Mouse (Mus musculus): ENCODE measurements around the gene Gm17783. TPM values are rescaled to one million over a fixed set of nuclear protein-coding genes. Genes with fewer than 3 reads are reported as not detected.
"Not testable (repeated sequence)": the region's sequence is repeated elsewhere in the genome, so short reads cannot be mapped to it uniquely, and the experiment has no call there.

Gene Gm17783
- polyA plus RNA-seq (2016; fragmentation: Nextera tagmentation; extraction: Ambion mirVana) = not detected in 2 replicates

- no peaks in the 10 kb centered on the region for H3K4me1 ChIP-seq (replicated peaks)
- H3K9me3 ChIP-seq = no peaks in the 10 kb centered on the region
- no peaks in the 10 kb centered on the region for H3K27me3 ChIP-seq (ENCODE audit: insufficient read depth, poor library complexity, severe bottlenecking)
- DNase-seq (ENCODE audit: low spot score) = no peak
- no peak within 1 kb of the TSS for H3K27ac ChIP-seq
- H3K36me3 ChIP-seq = no peaks in the 10 kb centered on the region
- no peak within 1 kb of the TSS for H3K4me3 ChIP-seq
- 91% methylated on average over 4 of the region's 4 CpGs for WGBS
These were observed at the start of gene Gm17783 for GRCm38 (mm10) chr16:45531950-45532349. Gene Gm17783, minus strand, starts transcription at chr16:45532050.

- 61% methylated on average over 12 of the region's 12 CpGs for WGBS
- Histone ChIP-seq H3K36me3 (no peaks in the 10 kb centered on the region), H3K4me1 (replicated peaks) (no peaks in the 10 kb centered on the region), H3K27me3 (ENCODE audit: insufficient read depth, poor library complexity, severe bottlenecking) (no peaks in the 10 kb centered on the region), H3K27ac (no peak overlapping the region), H3K9me3 (no peaks in the 10 kb centered on the region), H3K4me3 (no peak overlapping the region)
- no peak for DNase-seq (ENCODE audit: low spot score)
These were observed 48.0 kb upstream of the Gm17783 start for GRCm38 (mm10) chr16:45579883-45580282.

- H3K27me3 ChIP-seq (ENCODE audit: insufficient read depth, poor library complexity, severe bottlenecking) = no peaks in the 10 kb centered on the region
- no peak overlapping the region for H3K4me3 ChIP-seq
- whole genome bisulfite sequencing = 88% methylated on average over 3 of the region's 3 CpGs
- H3K9me3 ChIP-seq = no peaks in the 10 kb centered on the region
- no peak overlapping the region for H3K27ac ChIP-seq
- no peak for DNase-seq (ENCODE audit: low spot score)
- H3K4me1 ChIP-seq (replicated peaks) = no peaks in the 10 kb centered on the region
- no peaks in the 10 kb centered on the region for H3K36me3 ChIP-seq
These were observed 40.5 kb upstream of the Gm17783 start for GRCm38 (mm10) chr16:45572307-45572706.

- Histone ChIP-seq H3K4me1 (replicated peaks) (no peaks in the 10 kb centered on the region), H3K4me3 (no peak overlapping the region), H3K9me3 (no peaks in the 10 kb centered on the region), H3K27ac (no peak overlapping the region), H3K27me3 (ENCODE audit: insufficient read depth, poor library complexity, severe bottlenecking) (no peaks in the 10 kb centered on the region), H3K36me3 (no peaks in the 10 kb centered on the region)
- 57% methylated on average over 3 of the region's 3 CpGs for WGBS
- no peak for DNase-seq (ENCODE audit: low spot score)
These were observed 29.9 kb upstream of the Gm17783 start for GRCm38 (mm10) chr16:45561747-45562146.

- Histone ChIP-seq H3K4me3 (no peak overlapping the region), H3K9me3 (no peaks in the 10 kb centered on the region), H3K36me3 (no peaks in the 10 kb centered on the region), H3K4me1 (replicated peaks) (no peaks in the 10 kb centered on the region), H3K27me3 (ENCODE audit: insufficient read depth, poor library complexity, severe bottlenecking) (no peaks in the 10 kb centered on the region), H3K27ac (no peak overlapping the region)
- no peak for DNase-seq (ENCODE audit: low spot score)
- WGBS = 89% methylated on average over 2 of the region's 2 CpGs
These were observed 19.7 kb upstream of the Gm17783 start for GRCm38 (mm10) chr16:45551579-45551978.

GRCm38 (mm10) chr16:45547982-45548381 is 16.1 kb upstream of the Gm17783 start:
- no peaks in the 10 kb centered on the region for H3K36me3 ChIP-seq
- H3K27ac ChIP-seq = no peak overlapping the region
- no peak overlapping the region for H3K4me3 ChIP-seq
- DNase-seq (ENCODE audit: low spot score) = no peak
- H3K4me1 ChIP-seq (replicated peaks) = no peaks in the 10 kb centered on the region
- no peaks in the 10 kb centered on the region for H3K27me3 ChIP-seq (ENCODE audit: insufficient read depth, poor library complexity, severe bottlenecking)
- no peaks in the 10 kb centered on the region for H3K9me3 ChIP-seq

GRCm38 (mm10) chr16:45544341-45544740 is 12.5 kb upstream of the Gm17783 start:
- H3K27me3 ChIP-seq (ENCODE audit: insufficient read depth, poor library complexity, severe bottlenecking) = no peaks in the 10 kb centered on the region
- H3K36me3 ChIP-seq = no peaks in the 10 kb centered on the region
- no peak overlapping the region for H3K27ac ChIP-seq
- 74% methylated on average over 3 of the region's 3 CpGs for WGBS
- H3K4me1 ChIP-seq (replicated peaks) = no peaks in the 10 kb centered on the region
- no peaks in the 10 kb centered on the region for H3K9me3 ChIP-seq
- DNase-seq (ENCODE audit: low spot score) = no peak
- no peak overlapping the region for H3K4me3 ChIP-seq

GRCm38 (mm10) chr16:45542108-45542507 is 10.3 kb upstream of the Gm17783 start:
- no peak overlapping the region for H3K4me3 ChIP-seq
- H3K36me3 ChIP-seq = no peaks in the 10 kb centered on the region
- H3K27me3 ChIP-seq (ENCODE audit: insufficient read depth, poor library complexity, severe bottlenecking) = no peaks in the 10 kb centered on the region
- no peak for DNase-seq (ENCODE audit: low spot score)
- no peaks in the 10 kb centered on the region for H3K9me3 ChIP-seq
- H3K4me1 ChIP-seq (replicated peaks) = no peaks in the 10 kb centered on the region
- H3K27ac ChIP-seq = no peak overlapping the region

GRCm38 (mm10) chr16:45538342-45538741 is 6.5 kb upstream of the Gm17783 start:
- not testable (repeated sequence) for H3K4me3 ChIP-seq; H3K36me3 ChIP-seq; H3K27me3 ChIP-seq (ENCODE audit: insufficient read depth, poor library complexity, severe bottlenecking); H3K27ac ChIP-seq; H3K9me3 ChIP-seq; DNase-seq (ENCODE audit: low spot score); H3K4me1 ChIP-seq (replicated peaks)
- WGBS = 77% methylated on average over 1 of the region's 1 CpGs

- WGBS = 89% methylated on average over 5 of the region's 5 CpGs
- Histone ChIP-seq H3K9me3 (no peaks in the 10 kb centered on the region), H3K36me3 (no peaks in the 10 kb centered on the region), H3K4me3 (no peak within 1 kb of the TSS), H3K27ac (no peak within 1 kb of the TSS), H3K27me3 (ENCODE audit: insufficient read depth, poor library complexity, severe bottlenecking) (no peaks in the 10 kb centered on the region), H3K4me1 (replicated peaks) (no peaks in the 10 kb centered on the region)
- DNase-seq (ENCODE audit: low spot score) = no peak
These were observed 3.2 kb upstream of the Gm17783 start, which contains the start of gene Slc9c1 for GRCm38 (mm10) chr16:45535009-45535408. Gene Slc9c1, plus strand, starts transcription at chr16:45535309.

- no peak overlapping the region for H3K4me3 ChIP-seq
- H3K9me3 ChIP-seq = no peaks in the 10 kb centered on the region
- no peaks in the 10 kb centered on the region for H3K36me3 ChIP-seq
- H3K4me1 ChIP-seq (replicated peaks) = no peaks in the 10 kb centered on the region
- H3K27me3 ChIP-seq (ENCODE audit: insufficient read depth, poor library complexity, severe bottlenecking) = no peaks in the 10 kb centered on the region
- no peak for DNase-seq (ENCODE audit: low spot score)
- H3K27ac ChIP-seq = no peak overlapping the region
- WGBS = 84% methylated on average over 5 of the region's 5 CpGs
These were observed 6.3 kb downstream of the Gm17783 start for GRCm38 (mm10) chr16:45525551-45525950.

- no peaks in the 10 kb centered on the region for H3K27me3 ChIP-seq (ENCODE audit: insufficient read depth, poor library complexity, severe bottlenecking)
- no peaks in the 10 kb centered on the region for H3K36me3 ChIP-seq
- 78% methylated on average over 1 of the region's 1 CpGs for WGBS
- no peaks in the 10 kb centered on the region for H3K4me1 ChIP-seq (replicated peaks)
- no peak overlapping the region for H3K4me3 ChIP-seq
- no peak overlapping the region for H3K27ac ChIP-seq
- no peak for DNase-seq (ENCODE audit: low spot score)
- no peaks in the 10 kb centered on the region for H3K9me3 ChIP-seq
These were observed 36.5 kb downstream of the Gm17783 start for GRCm38 (mm10) chr16:45495326-45495725.

- 78% methylated on average over 5 of the region's 5 CpGs for WGBS
- DNase-seq (ENCODE audit: low spot score) = no peak
- H3K27me3 ChIP-seq (ENCODE audit: insufficient read depth, poor library complexity, severe bottlenecking) = no peaks in the 10 kb centered on the region
- no peak within 1 kb of the TSS for H3K4me3 ChIP-seq
- H3K9me3 ChIP-seq = no peaks in the 10 kb centered on the region
- H3K4me1 ChIP-seq (replicated peaks) = no peaks in the 10 kb centered on the region
- no peaks in the 10 kb centered on the region for H3K36me3 ChIP-seq
- no peak within 1 kb of the TSS for H3K27ac ChIP-seq
These were observed 38.9 kb downstream of the Gm17783 start, which contains the start of gene Gm609 for GRCm38 (mm10) chr16:45492927-45493326. Gene Gm609, minus strand, starts transcription at chr16:45492969.

GRCm38 (mm10) chr16:45476991-45477390 is 54.9 kb downstream of the Gm17783 start:
- no peak for DNase-seq (ENCODE audit: low spot score)
- Histone ChIP-seq H3K4me3 (no peak overlapping the region), H3K9me3 (no peaks in the 10 kb centered on the region), H3K27me3 (ENCODE audit: insufficient read depth, poor library complexity, severe bottlenecking) (no peaks in the 10 kb centered on the region), H3K4me1 (replicated peaks) (no peaks in the 10 kb centered on the region), H3K27ac (no peak overlapping the region), H3K36me3 (no peaks in the 10 kb centered on the region)

All from hindbrain, embryonic 10.5 days (tissue).